Mouse (Mus musculus) limb, embryonic 12.5 days (tissue): ENCODE data around the gene Camta2. TPM values are rescaled to one million over a fixed set of nuclear protein-coding genes. Genes with fewer than 3 reads are reported as not detected.
A peak's percentile ranks its signal among the peaks of the same experiment; 100 is the strongest.

Experiments used
- ATAC-seq: fragments of 200-750 bp; cut with Nextera tagmentation; 2 replicates; pipeline ENCODE4 v1.8.0; 2017; ENCODE audit warnings: low read depth, moderate TSS enrichment; ENCODE audit not compliant: insufficient number of reproducible peaks, insufficient read depth, low FRiP score, low TSS enrichment
- H3K27ac ChIP-seq: fragments of 300-500 bp; sonication (generic); 2 replicates; pipeline ENCODE4 v1.5.1; 2016; ENCODE audit warnings: mild to moderate bottlenecking, moderate library complexity
- H3K27me3 ChIP-seq: fragments of 300-500 bp; sonication (generic); 2 replicates; pipeline ENCODE4 v1.6.1; 2016; ENCODE audit warnings: mild to moderate bottlenecking, moderate library complexity
- H3K36me3 ChIP-seq: fragments of 300-500 bp; sonication (generic); 2 replicates; pipeline ENCODE4 v1.6.1; 2016; ENCODE audit warnings: mild to moderate bottlenecking, moderate library complexity
- H3K4me1 ChIP-seq: fragments of 300-500 bp; sonication (generic); replicated peaks from 2 replicates; pipeline ENCODE4 v1.6.1; 2016
- H3K4me2 ChIP-seq: fragments of 300-500 bp; sonication (generic); 2 replicates; pipeline ENCODE4 v1.6.1; 2016; ENCODE audit warnings: mild to moderate bottlenecking, moderate library complexity
- H3K4me3 ChIP-seq: fragments of 300-500 bp; sonication (generic); replicated peaks from 2 replicates; pipeline ENCODE4 v1.5.1; 2016; ENCODE audit warnings: mild to moderate bottlenecking
- H3K9ac ChIP-seq: fragments of 300-500 bp; sonication (generic); replicated peaks from 2 replicates; pipeline ENCODE4 v1.6.1; 2016; ENCODE audit warnings: mild to moderate bottlenecking, moderate library complexity
- H3K9me3 ChIP-seq: fragments of 300-500 bp; sonication (generic); 2 replicates; pipeline ENCODE4 v1.6.1; 2016; ENCODE audit warnings: mild to moderate bottlenecking, moderate library complexity
- WGBS: fragments of 180-500 bp; shearing (Covaris S2); methylation state at CpG from one replicate; pipeline ENCODE4 v1.1.7; 2016; 5-methylcytosine and 5-hydroxymethylcytosine counted together
- polyA plus RNA-seq: library from polyadenylated mRNA; unstranded; fragments of >200 nt; fragmentation: Nextera tagmentation; extraction: Ambion mirVana; gene quantifications from 2 replicates; pipeline ENCODE4 v1.2.1, GENCODE M21; 2016

Gene Camta2
- polyA plus RNA-seq, 1 experiment from 2014 or later: 9.9 TPM

- ATAC-seq: peak; percentile 82
- under 1% methylated on average over 63 of the region's 63 CpGs for WGBS
- peaks cover 68% of the 10 kb centered on the region for H3K36me3 ChIP-seq
Observed at GRCm38 (mm10) chr11:70646691-70647650, 40.9 kb downstream of the Camta2 start, which contains the start of the genes Rnf167 and Slc25a11. Rnf167 (plus strand) TSS chr11:70647235. Slc25a11 (minus strand) TSS chr11:70647479.

DNA sequence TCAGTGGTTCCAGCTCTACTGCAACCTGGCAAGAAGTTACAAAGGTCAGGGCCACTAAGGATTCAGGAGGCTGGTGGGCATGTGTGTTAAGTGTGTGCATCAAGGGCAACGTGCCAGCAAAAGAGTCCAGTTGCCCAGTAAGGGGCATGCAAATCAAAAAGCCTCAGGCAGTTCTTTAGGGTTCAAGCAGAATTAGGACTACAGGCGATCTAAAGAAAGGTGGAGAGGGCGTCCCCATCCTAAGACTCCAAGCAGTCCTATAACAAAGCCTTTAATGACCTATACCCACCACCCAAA is 41.7 kb downstream of the Camta2 start:
- peak overlapping the region; percentile 54 for H3K4me3 ChIP-seq
- peak overlapping the region; percentile 93 for H3K27ac ChIP-seq
- H3K36me3 ChIP-seq: peaks cover 61% of the 10 kb centered on the region
- no peaks in the 10 kb centered on the region for H3K27me3 ChIP-seq
- peaks cover 44% of the 10 kb centered on the region for H3K4me1 ChIP-seq
- H3K4me2 ChIP-seq: peak overlapping the region; percentile 83
- no peaks in the 10 kb centered on the region for H3K9me3 ChIP-seq
- ATAC-seq: no peak
- peak overlapping the region; percentile 83 for H3K9ac ChIP-seq
- WGBS: 27% methylated on average over 3 of the region's 3 CpGs

More at GRCm38 (mm10) chr11:70646691-70647650, 40.9 kb downstream of the Camta2 start, which contains the start of the genes Rnf167 and Slc25a11:
- Histone ChIP-seq H3K4me2 (peak within 1 kb of the TSS; percentile 95), H3K4me3 (peak within 1 kb of the TSS; percentile 54), H3K27ac (peak within 1 kb of the TSS; percentile 94), H3K9me3 (no peaks in the 10 kb centered on the region), H3K27me3 (no peaks in the 10 kb centered on the region), H3K4me1 (peaks cover 51% of the 10 kb centered on the region), H3K9ac (peak within 1 kb of the TSS; percentile 83)

GRCm38 (mm10) chr11:70645461-70646258 is 42.2 kb downstream of the Camta2 start:
- Histone ChIP-seq H3K36me3 (peaks cover 55% of the 10 kb centered on the region), H3K4me1 (peaks cover 39% of the 10 kb centered on the region), H3K9me3 (no peaks in the 10 kb centered on the region), H3K4me3 (peak overlapping the region; percentile 54), H3K9ac (peak overlapping the region; percentile 83), H3K27me3 (no peaks in the 10 kb centered on the region), H3K27ac (peak overlapping the region; percentile 93), H3K4me2 (peak overlapping the region; percentile 83)
- ATAC-seq: no peak
- WGBS: 92% methylated on average over 12 of the region's 12 CpGs

- Histone ChIP-seq H3K27me3 (no peaks in the 10 kb centered on the region), H3K9me3 (no peaks in the 10 kb centered on the region), H3K4me3 (no peak overlapping the region), H3K4me1 (peaks cover 32% of the 10 kb centered on the region), H3K36me3 (peaks cover 46% of the 10 kb centered on the region), H3K9ac (no peak overlapping the region), H3K4me2 (0 out of 2 replicates have a peak overlapping the region, but pooled peaks have one; percentile 83), H3K27ac (no peak overlapping the region)
- ATAC-seq: no peak
- WGBS: 92% methylated on average over 8 of the region's 8 CpGs
Observed at GRCm38 (mm10) chr11:70644564-70645103, 43.3 kb downstream of the Camta2 start.

GRCm38 (mm10) chr11:70643051-70643450 is 44.9 kb downstream of the Camta2 start:
- ATAC-seq: no peak
- 92% methylated on average over 6 of the region's 6 CpGs for WGBS
- H3K9ac ChIP-seq: no peak overlapping the region
- H3K9me3 ChIP-seq: no peaks in the 10 kb centered on the region
- H3K36me3 ChIP-seq: peaks cover 32% of the 10 kb centered on the region
- H3K4me2 ChIP-seq: no peak overlapping the region
- H3K27me3 ChIP-seq: no peaks in the 10 kb centered on the region
- H3K4me3 ChIP-seq: no peak overlapping the region
- H3K27ac ChIP-seq: no peak overlapping the region
- peaks cover 16% of the 10 kb centered on the region for H3K4me1 ChIP-seq

DNA sequence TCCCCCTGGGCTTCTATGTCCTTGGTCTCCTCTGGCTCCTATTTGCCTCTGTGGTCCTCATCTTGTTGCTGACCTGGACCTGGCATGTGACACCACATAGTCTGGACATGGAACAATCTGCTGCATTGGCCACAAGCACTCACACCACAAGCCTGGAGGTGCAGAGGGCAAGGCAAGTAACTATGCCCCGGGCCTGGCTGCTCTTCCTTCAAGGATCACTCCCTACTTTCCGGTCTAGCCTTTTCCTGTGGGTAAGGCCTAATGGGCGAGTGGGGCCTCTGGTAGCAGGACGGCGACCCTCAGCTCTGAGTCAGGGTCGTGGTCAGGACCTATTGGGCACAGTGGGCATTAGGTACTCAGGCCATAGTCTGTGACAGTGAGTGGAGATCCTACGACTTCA is 46.7 kb downstream of the Camta2 start:
- WGBS: 87% methylated on average over 7 of the region's 7 CpGs
- Histone ChIP-seq H3K27me3 (no peaks in the 10 kb centered on the region), H3K4me1 (peaks cover 12% of the 10 kb centered on the region), H3K4me3 (no peak overlapping the region), H3K27ac (no peak overlapping the region), H3K36me3 (peaks cover 32% of the 10 kb centered on the region), H3K4me2 (no peak overlapping the region), H3K9me3 (no peaks in the 10 kb centered on the region), H3K9ac (no peak overlapping the region)
- no peak for ATAC-seq

DNA sequence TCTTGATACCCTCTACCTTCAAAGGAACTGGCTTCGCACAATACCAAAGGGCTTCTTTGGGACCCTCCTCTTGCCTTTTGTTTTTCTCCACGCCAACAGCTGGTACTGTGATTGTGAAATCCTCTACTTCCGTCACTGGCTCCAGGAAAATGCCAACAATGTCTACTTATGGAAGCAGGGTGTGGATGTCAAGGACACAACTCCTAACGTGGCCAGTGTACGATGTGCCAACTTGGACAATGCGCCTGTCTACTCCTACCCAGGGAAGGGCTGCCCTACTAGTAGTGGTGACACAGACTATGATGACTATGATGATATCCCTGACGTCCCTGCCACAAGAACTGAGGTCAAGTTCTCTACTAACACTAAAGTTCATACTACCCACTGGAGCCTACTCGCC is 47.9 kb downstream of the Camta2 start:
- H3K9me3 ChIP-seq: no peaks in the 10 kb centered on the region
- H3K27me3 ChIP-seq: no peaks in the 10 kb centered on the region
- H3K4me1 ChIP-seq: no peaks in the 10 kb centered on the region
- WGBS: 85% methylated on average over 8 of the region's 8 CpGs
- H3K9ac ChIP-seq: no peak overlapping the region
- H3K4me3 ChIP-seq: no peak overlapping the region
- ATAC-seq: no peak
- no peak overlapping the region for H3K27ac ChIP-seq
- H3K36me3 ChIP-seq: peaks cover 24% of the 10 kb centered on the region
- H3K4me2 ChIP-seq: no peak overlapping the region

DNA sequence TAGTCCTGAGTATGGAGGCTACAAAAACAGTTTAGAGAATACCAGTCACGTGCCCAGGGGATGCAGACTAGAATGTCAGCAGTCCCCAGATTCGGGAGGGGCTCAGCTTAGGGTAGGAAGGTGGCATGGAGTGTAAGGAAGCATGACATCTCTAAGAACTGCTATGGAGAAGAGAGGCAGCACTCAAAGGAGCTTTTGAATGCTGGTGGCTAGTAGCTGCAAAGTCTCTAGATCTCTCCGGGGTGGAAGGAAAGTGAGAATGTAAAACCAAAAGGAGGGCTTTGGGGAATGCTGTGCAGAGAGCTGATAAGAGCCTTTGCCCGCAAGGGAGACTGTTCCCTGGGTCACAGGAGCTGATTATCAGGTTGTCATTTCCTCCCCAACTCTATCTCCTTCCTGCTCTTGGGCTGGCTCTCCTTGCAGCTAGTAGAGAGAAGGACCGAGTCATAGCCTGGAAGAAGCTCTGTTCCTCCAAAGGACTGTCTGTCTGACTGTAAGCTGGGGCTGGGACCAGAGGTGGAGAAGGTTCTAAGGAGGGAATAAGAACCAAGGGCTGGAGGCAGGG is 49.1 kb downstream of the Camta2 start, which contains the start of gene Gp1ba:
TSS of gene Gp1ba (plus strand) at position 409 of the 565 bp plus-strand sequence.
- 49% methylated on average over 5 of the region's 5 CpGs for WGBS
- Histone ChIP-seq H3K4me3 (no peak within 1 kb of the TSS), H3K36me3 (peaks cover 12% of the 10 kb centered on the region)

GRCm38 (mm10) chr11:70638293-70638692 is 49.6 kb downstream of the Camta2 start:
- Histone ChIP-seq H3K4me1 (no peaks in the 10 kb centered on the region), H3K4me3 (no peak overlapping the region), H3K9ac (no peak overlapping the region), H3K27me3 (no peaks in the 10 kb centered on the region), H3K4me2 (no peak overlapping the region), H3K36me3 (peaks cover 7% of the 10 kb centered on the region; the same call in 1 of the 2 replicates), H3K27ac (no peak overlapping the region), H3K9me3 (no peaks in the 10 kb centered on the region)
- ATAC-seq: no peak
- WGBS: 85% methylated on average over 1 of the region's 1 CpGs

More for the DNA sequence above, 49.1 kb downstream of the Camta2 start, which contains the start of gene Gp1ba:
- Histone ChIP-seq H3K9me3 (no peaks in the 10 kb centered on the region), H3K27me3 (no peaks in the 10 kb centered on the region), H3K9ac (no peak within 1 kb of the TSS), H3K4me1 (no peaks in the 10 kb centered on the region), H3K27ac (no peak within 1 kb of the TSS), H3K4me2 (no peak within 1 kb of the TSS)
- no peak for ATAC-seq

DNA sequence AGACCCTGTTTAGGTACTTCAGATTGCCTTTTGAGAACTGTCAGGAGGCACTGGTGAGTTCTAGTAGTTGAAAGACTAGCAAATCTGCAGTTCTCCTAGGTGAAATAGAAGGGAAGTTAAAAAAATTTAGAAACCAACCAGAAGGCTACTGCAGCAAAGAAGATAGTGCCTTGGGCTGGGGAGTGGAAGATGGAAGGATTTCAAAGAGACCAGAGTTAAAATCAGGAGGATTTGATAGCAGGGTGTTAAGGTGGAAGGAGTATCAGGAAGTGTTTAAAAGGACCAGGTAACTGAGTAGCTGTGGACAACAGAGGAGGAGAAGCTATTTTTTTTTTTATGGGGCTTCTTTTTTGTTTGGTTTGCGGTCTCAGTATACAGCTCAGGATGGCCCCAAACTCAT is 50.1 kb downstream of the Camta2 start:
- H3K36me3 ChIP-seq: peaks cover 2% of the 10 kb centered on the region; the same call in 1 of the 2 replicates
- ATAC-seq: no peak
- no peak overlapping the region for H3K27ac ChIP-seq
- no peak overlapping the region for H3K9ac ChIP-seq
- no peak overlapping the region for H3K4me3 ChIP-seq
- no peak overlapping the region for H3K4me2 ChIP-seq
- H3K27me3 ChIP-seq: no peaks in the 10 kb centered on the region
- no peaks in the 10 kb centered on the region for H3K9me3 ChIP-seq
- H3K4me1 ChIP-seq: no peaks in the 10 kb centered on the region
- 81% methylated on average over 1 of the region's 1 CpGs for WGBS
